Comparison of ENCODE assay signal across 17 mouse cellular contexts in genomic region chr14:103222356-103222755, GRCm38 (mm10).
DNase-seq lines count a peak whose midpoint lies in the region; ATAC-seq lines count a peak whose summit lies in the region.
"Had no signal": no experiment of that assay in that cellular context is flagged by ENCODE, and none has a peak within 500 bp of the region (broad histone marks: within the 10 kb centered on the region; RNA-seq: fewer than 3 reads in every experiment).

No protein-coding gene starts in this region.

- no peaks in the 10 kb centered on the region for H3K27me3 ChIP-seq in forebrain, embryonic 13.5 days
- no peaks in the 10 kb centered on the region for H3K27me3 ChIP-seq in forebrain, embryonic 11.5 days (ENCODE audit: control insufficient read depth, insufficient read depth, low read length)
- H3K27me3 ChIP-seq: neural tube, embryonic 13.5 days had no signal

- H3K4me1 ChIP-seq in forebrain, embryonic 13.5 days = peaks cover 4% of the 10 kb centered on the region; the same call in 1 of the 2 replicates
- H3K4me1 ChIP-seq in forebrain, embryonic 11.5 days (replicated peaks; ENCODE audit: control insufficient read depth, insufficient read depth, low read length) = no peaks in the 10 kb centered on the region
- H3K4me1 ChIP-seq: heart, embryonic 10.5 days; neural tube, embryonic 13.5 days had no signal

- WGBS in forebrain, embryonic 13.5 days = 34% methylated on average over 2 of the region's 2 CpGs
- 67% methylated on average over 2 of the region's 2 CpGs for WGBS in forebrain, embryonic 11.5 days

- H3K9ac ChIP-seq in forebrain, embryonic 13.5 days = no peak overlapping the region
- H3K9ac ChIP-seq in forebrain, embryonic 11.5 days (ENCODE audit: low read length) = no peak overlapping the region
- H3K9ac ChIP-seq: liver, postnatal 0 days; neural tube, embryonic 13.5 days had no signal

- no peak overlapping the region for H3K4me3 ChIP-seq in forebrain, embryonic 13.5 days
- H3K4me3 ChIP-seq in forebrain, embryonic 11.5 days (ENCODE audit: low read depth, low read length) = no peak overlapping the region
- H3K4me3 ChIP-seq: heart, embryonic 10.5 days; neural tube, embryonic 13.5 days had no signal

- H3K4me2 ChIP-seq in forebrain, embryonic 13.5 days = no peak overlapping the region
- no peak overlapping the region for H3K4me2 ChIP-seq in forebrain, embryonic 11.5 days (ENCODE audit: low read depth, low read length, severe bottlenecking)
- H3K4me2 ChIP-seq: neural tube, embryonic 13.5 days had no signal

- no peak overlapping the region for H3K27ac ChIP-seq in forebrain, embryonic 13.5 days
- H3K27ac ChIP-seq in forebrain, embryonic 11.5 days (ENCODE audit: low read depth, low read length) = no peak overlapping the region
- H3K27ac ChIP-seq: heart, embryonic 10.5 days; neural tube, embryonic 13.5 days had no signal

- peak; percentile 87 for ATAC-seq in forebrain, embryonic 13.5 days
- ATAC-seq in forebrain, embryonic 11.5 days (replicated peaks; ENCODE audit: low FRiP score) = no peak
- ATAC-seq: inflammation-experienced regulatory T-cells, adult 6 months; liver, postnatal 0 days had no signal

- H3K9me3 ChIP-seq in forebrain, embryonic 13.5 days (replicated peaks) = no peaks in the 10 kb centered on the region
- H3K9me3 ChIP-seq in forebrain, embryonic 11.5 days (ENCODE audit: control insufficient read depth, low read length) = no peaks in the 10 kb centered on the region
- H3K9me3 ChIP-seq: heart, embryonic 10.5 days; neural tube, embryonic 13.5 days had no signal

- H3K36me3 ChIP-seq in forebrain, embryonic 13.5 days (ENCODE audit: poor library complexity, severe bottlenecking) = peaks cover 59% of the 10 kb centered on the region
- no peaks in the 10 kb centered on the region; the same call in 1 of the 2 replicates for H3K36me3 ChIP-seq in forebrain, embryonic 11.5 days (ENCODE audit: control insufficient read depth, insufficient read depth, low read length)

- DNase-seq in forebrain, embryonic 11.5 days (ENCODE audit: low spot score) = no peak
- DNase-seq in retina, postnatal 1 day = peak; percentile 25
- no peak for DNase-seq in retina, embryonic 14.5 days (ENCODE audit: low spot score)
- peak; percentile 25 to 32 for DNase-seq in cerebellum, postnatal 36 days
- no peak for DNase-seq in ovary, postnatal 36 days (ENCODE audit: low spot score)
- no peak for DNase-seq in urinary bladder, postnatal 10 days (ENCODE audit: low spot score)
- DNase-seq: adrenal gland, postnatal 10 days; B cell, adult 2 months; heart, postnatal 14 days; kidney, adult 8-10 months; liver; liver, postnatal 0 days; lung, postnatal 14 days had no signal

Comparison
In these comparisons a context has a peak if more than half of its experiments do, and no peak if none do; other contexts are left out.
1. DNase-seq: peak in retina, postnatal 1 day (single experiment) and cerebellum, postnatal 36 days (2 of 2); none in forebrain, embryonic 11.5 days (single experiment), retina, embryonic 14.5 days (single experiment), ovary, postnatal 36 days (single experiment) and urinary bladder, postnatal 10 days (single experiment).